Mouse (Mus musculus) midbrain, embryonic 14.5 days (tissue): ENCODE data around the gene Gm43951. TPM values are rescaled to one million over a fixed set of nuclear protein-coding genes. Genes with fewer than 3 reads are reported as not detected.

ENCODE experiments used
- ATAC-seq: fragments of 200-750 bp; cut with Nextera tagmentation; 2 replicates; pipeline ENCODE4 v1.8.0; 2017; ENCODE audit warnings: moderate number of reproducible peaks, moderate library complexity; ENCODE audit not compliant: low FRiP score, low TSS enrichment
- DNase-seq: peaks from one replicate; pipeline ENCODE4 v3.0.0-alpha.2; 2015
- H3K27ac ChIP-seq: fragments of 300-500 bp; sonication (generic); replicated peaks from 2 replicates; pipeline ENCODE4 v1.5.1; 2014; ENCODE audit warnings: mild to moderate bottlenecking, low read depth, low read length, moderate library complexity
- H3K27me3 ChIP-seq: fragments of 300-500 bp; sonication (generic); 2 replicates; pipeline ENCODE4 v1.6.1; 2014; ENCODE audit warnings: low read length, control low read depth, mixed read lengths; ENCODE audit not compliant: control insufficient read depth, insufficient read depth
- H3K36me3 ChIP-seq: fragments of 300-500 bp; sonication (generic); 2 replicates; pipeline ENCODE4 v1.6.1; 2014; ENCODE audit warnings: low read length, control low read depth; ENCODE audit not compliant: control insufficient read depth, insufficient read depth
- H3K4me1 ChIP-seq: fragments of 300-500 bp; sonication (generic); 2 replicates; pipeline ENCODE4 v1.6.1; 2014; ENCODE audit warnings: mild to moderate bottlenecking, antibody characterized with exemption, low read length, control low read depth; ENCODE audit not compliant: control insufficient read depth, insufficient read depth
- H3K4me2 ChIP-seq: fragments of 300-500 bp; sonication (generic); 2 replicates; pipeline ENCODE4 v1.6.1; 2014; ENCODE audit warnings: mild to moderate bottlenecking, low read length, moderate library complexity
- H3K4me3 ChIP-seq: fragments of 300-500 bp; sonication (generic); replicated peaks from 2 replicates; pipeline ENCODE4 v1.5.1; 2014; ENCODE audit warnings: low read depth, low read length
- H3K9ac ChIP-seq: fragments of 300-500 bp; sonication (generic); replicated peaks from 2 replicates; pipeline ENCODE4 v1.6.1; 2014; ENCODE audit warnings: mild to moderate bottlenecking, low read length, moderate library complexity
- H3K9me3 ChIP-seq: fragments of 300-500 bp; sonication (generic); 2 replicates; pipeline ENCODE4 v1.6.1; 2016; ENCODE audit warnings: low read length, control low read depth, mixed read lengths; ENCODE audit not compliant: control insufficient read depth
- WGBS: fragments of 180-500 bp; shearing (Covaris S2); extraction: QIAGEN DNeasy Blood & Tissue Kit; methylation state at CpG from one replicate; pipeline ENCODE4 v1.1.7; 2014; 5-methylcytosine and 5-hydroxymethylcytosine counted together
- polyA plus RNA-seq: library from polyadenylated mRNA; unstranded; fragments of >200 nt; fragmentation: Nextera tagmentation; extraction: Ambion mirVana; gene quantifications from 2 replicates; pipeline ENCODE4 v1.2.1, GENCODE M21; 2014

Gm43951 gene
- polyA plus RNA-seq, 1 experiment from 2014 or later, result 0.12 TPM

DNA sequence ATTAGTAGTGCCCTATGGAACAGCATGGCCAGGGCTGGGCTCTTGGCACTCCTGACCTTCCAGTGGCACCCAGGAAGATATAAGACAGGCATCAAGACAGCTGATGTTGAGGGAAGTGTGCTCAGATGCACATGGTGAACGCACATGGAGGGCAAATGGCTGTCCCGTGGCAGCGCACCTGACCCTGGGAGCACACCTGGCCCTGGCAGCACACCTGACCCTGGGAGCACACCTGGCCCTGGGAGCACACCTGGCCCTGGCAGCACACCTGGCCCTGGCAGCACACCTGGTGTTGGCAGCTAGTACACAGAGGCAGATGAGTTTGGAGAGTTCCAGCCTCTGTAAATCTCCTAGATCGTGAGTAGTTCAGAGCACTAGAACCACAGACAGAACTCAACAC lies 21.9 kb upstream of the Gm43951 start:
- DNase-seq, result no peak
- Histone ChIP-seq H3K27me3 (no peaks in the 10 kb centered on the region), H3K4me1 (no peaks in the 10 kb centered on the region), H3K36me3 (no peaks in the 10 kb centered on the region), H3K4me2 (no peak overlapping the region), H3K4me3 (no peak overlapping the region), H3K9me3 (no peaks in the 10 kb centered on the region), H3K27ac (no peak overlapping the region), H3K9ac (no peak overlapping the region)
- ATAC-seq, result no peak
- WGBS, result 91% methylated on average over 4 of the region's 4 CpGs

DNA sequence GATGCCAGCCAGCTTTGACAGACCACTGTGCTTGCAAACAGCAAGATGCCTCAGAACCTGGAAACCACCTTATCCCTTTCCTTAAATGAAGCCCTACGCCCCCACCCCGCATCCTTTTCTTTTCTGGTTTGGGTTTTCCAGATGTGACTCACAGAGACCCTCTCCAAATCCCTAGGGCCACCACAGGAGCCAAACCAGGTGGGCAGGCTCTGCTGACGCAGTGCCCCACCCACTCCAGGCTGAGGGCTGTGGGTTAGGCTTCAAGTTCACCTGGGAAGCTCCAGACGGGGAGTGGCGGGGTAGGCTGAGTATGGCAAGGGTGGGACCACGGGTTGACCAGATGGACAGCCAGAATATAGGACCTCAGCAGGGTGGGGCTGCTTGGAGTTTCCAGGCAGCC lies 20.3 kb upstream of the Gm43951 start:
- Histone ChIP-seq H3K27me3 (no peaks in the 10 kb centered on the region), H3K36me3 (no peaks in the 10 kb centered on the region), H3K4me1 (no peaks in the 10 kb centered on the region), H3K27ac (no peak overlapping the region), H3K4me2 (no peak overlapping the region), H3K4me3 (no peak overlapping the region), H3K9ac (no peak overlapping the region), H3K9me3 (no peaks in the 10 kb centered on the region)
- DNase-seq (no peak), ATAC-seq (no peak)
- 93% methylated on average over 6 of the region's 6 CpGs for WGBS

DNA sequence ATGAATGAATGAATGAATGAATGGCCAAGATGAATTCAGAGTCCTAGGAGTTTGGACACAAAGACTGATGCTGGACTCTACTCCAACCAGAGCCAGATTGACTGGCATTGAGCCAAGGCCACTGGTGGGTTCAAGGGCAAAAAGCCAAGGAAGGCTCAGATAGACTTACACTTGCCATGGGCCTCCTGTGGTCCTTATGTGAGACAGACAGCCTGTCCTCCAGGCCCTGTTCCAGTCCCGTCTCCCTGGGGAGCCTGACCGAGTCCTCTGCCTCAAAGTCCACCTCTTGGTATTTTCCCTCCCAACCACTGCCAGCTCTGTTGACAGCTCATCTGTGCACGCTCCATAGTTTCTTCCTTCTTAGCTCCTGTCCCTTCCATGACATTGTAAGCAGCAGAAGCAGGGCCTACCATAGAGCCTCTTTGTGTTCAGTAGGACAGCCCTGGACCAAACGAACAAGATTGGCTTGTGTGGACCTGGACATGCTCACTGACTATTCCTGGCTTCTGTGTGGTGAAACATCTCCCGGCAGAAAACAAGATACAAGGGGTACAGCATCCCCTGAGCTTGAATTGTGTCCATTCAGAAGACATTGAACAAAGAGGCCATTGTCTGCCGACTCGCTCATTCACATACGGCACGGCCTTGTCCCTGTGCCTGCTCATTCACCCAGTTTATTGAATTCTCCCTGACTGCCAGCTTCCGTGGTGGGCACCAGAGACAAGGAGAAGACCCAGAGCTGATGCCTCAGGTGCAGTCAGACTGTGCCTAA lies 19.6 kb upstream of the Gm43951 start:
- no peaks in the 10 kb centered on the region for H3K9me3 ChIP-seq
- no peak overlapping the region for H3K4me2 ChIP-seq
- no peak for ATAC-seq
- peak; percentile 49 for DNase-seq
- no peaks in the 10 kb centered on the region for H3K4me1 ChIP-seq
- no peaks in the 10 kb centered on the region for H3K27me3 ChIP-seq
- 36% methylated on average over 10 of the region's 10 CpGs for WGBS
- no peaks in the 10 kb centered on the region for H3K36me3 ChIP-seq
- no peak overlapping the region for H3K4me3 ChIP-seq
- H3K27ac ChIP-seq, result no peak overlapping the region
- no peak overlapping the region for H3K9ac ChIP-seq

DNA sequence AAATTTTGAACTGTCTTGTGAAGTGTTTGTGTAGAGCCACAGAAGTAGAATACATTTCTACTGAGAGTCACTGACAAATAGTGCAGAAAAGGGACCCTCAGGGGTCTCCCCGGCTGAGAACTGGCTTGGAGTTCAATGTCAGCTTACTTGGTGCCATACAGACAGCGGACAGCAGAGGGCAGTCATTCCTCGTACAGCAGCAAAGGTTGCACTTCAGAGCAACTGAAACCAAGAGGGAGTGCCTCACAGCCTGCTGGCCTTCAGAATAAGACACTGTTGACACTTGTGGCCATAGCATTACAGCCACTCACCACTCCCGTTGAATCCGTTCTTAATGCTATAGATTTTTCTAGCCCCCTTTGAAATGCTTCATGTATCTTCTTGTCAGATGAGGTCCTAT lies 18.2 kb upstream of the Gm43951 start:
- Histone ChIP-seq H3K27ac (no peak overlapping the region), H3K4me3 (no peak overlapping the region), H3K36me3 (no peaks in the 10 kb centered on the region), H3K9ac (no peak overlapping the region), H3K4me1 (no peaks in the 10 kb centered on the region), H3K4me2 (no peak overlapping the region), H3K9me3 (no peaks in the 10 kb centered on the region), H3K27me3 (no peaks in the 10 kb centered on the region)
- WGBS, result 10% methylated on average over 5 of the region's 5 CpGs
- peak; percentile 87 for DNase-seq
- no peak for ATAC-seq

DNA sequence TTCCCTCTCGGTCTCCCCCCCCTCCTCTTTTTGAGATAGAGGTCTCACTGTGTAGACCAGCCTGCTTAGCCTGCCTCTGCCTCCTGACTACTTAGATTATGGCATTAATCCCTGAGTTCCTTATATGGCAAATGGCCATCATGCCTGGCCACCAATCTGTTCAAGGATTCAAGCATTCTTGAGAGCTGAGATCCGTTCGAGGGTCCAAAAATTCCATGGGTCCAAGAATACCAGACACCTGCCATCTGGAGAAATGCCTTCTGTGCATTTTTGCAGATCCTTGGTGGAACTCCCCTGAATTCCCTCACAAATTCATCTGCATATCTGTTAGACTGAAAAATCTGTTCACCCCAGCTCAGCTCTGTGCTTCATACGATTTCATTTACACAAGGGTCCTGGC lies 16.8 kb upstream of the Gm43951 start:
- ATAC-seq, result no peak
- no peak overlapping the region for H3K9ac ChIP-seq
- WGBS, result 84% methylated on average over 4 of the region's 4 CpGs
- no peaks in the 10 kb centered on the region for H3K27me3 ChIP-seq
- no peak for DNase-seq
- no peak overlapping the region for H3K4me2 ChIP-seq
- H3K4me1 ChIP-seq, result no peaks in the 10 kb centered on the region
- H3K27ac ChIP-seq, result no peak overlapping the region
- H3K36me3 ChIP-seq, result 0 out of 2 replicates have a peak, but pooled peaks cover 4% of the 10 kb centered on the region
- H3K4me3 ChIP-seq, result no peak overlapping the region
- H3K9me3 ChIP-seq, result no peaks in the 10 kb centered on the region

DNA sequence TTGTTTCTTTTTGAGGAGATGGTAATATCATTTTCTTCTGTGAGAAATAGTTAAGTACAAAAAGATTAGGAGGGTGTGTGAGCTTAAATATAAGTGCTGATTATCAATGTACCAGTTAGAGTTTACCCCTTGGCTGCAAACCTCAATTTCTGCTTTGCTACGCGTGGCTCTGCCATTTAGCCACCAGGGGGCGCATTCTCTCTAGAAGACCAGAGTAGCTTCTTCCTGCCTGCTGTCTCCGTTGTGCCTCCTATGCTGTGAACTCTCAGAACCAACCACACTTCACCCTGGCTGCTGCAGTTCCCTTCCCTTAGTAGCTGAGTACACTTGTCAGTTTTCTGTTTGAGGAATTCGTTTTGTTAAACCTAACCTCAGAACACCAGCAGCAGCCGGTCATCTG lies 14.6 kb upstream of the Gm43951 start:
- Histone ChIP-seq H3K4me2 (no peak overlapping the region), H3K36me3 (0 out of 2 replicates have a peak, but pooled peaks cover 4% of the 10 kb centered on the region), H3K27me3 (no peaks in the 10 kb centered on the region), H3K27ac (no peak overlapping the region), H3K4me3 (no peak overlapping the region), H3K4me1 (peaks cover 11% of the 10 kb centered on the region), H3K9me3 (no peaks in the 10 kb centered on the region), H3K9ac (no peak overlapping the region)
- WGBS, result 14% methylated on average over 6 of the region's 6 CpGs
- DNase-seq (peak; percentile 90), ATAC-seq (no peak)

DNA sequence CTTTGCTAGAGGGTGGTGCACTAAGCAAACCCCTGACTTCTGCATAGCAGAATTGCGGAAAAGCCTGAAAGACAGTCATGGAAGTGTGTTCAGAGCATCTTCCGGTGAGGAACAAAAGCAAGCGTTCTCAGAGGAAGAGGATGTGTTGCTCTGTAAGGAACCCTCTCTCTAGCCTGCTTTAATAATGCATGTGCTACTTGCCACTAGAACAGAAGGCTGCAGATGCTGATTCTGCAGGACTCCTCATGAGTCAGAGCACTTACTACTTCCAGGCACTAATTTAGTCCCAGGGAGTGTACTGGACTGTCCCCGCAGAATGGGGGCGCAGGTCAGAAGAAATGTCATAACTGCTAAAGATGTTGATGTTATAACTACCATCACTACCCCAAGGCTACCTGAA lies 10.5 kb upstream of the Gm43951 start:
- no peak overlapping the region for H3K27ac ChIP-seq
- no peaks in the 10 kb centered on the region for H3K27me3 ChIP-seq
- peak overlapping the region; percentile 72 for H3K4me2 ChIP-seq
- H3K36me3 ChIP-seq, result peaks cover 6% of the 10 kb centered on the region
- no peak overlapping the region for H3K4me3 ChIP-seq
- DNase-seq (no peak), ATAC-seq (no peak)
- no peaks in the 10 kb centered on the region for H3K9me3 ChIP-seq
- H3K9ac ChIP-seq, result 0 out of 2 replicates have a peak overlapping the region, but pooled peaks have one; percentile 20
- H3K4me1 ChIP-seq, result peaks cover 22% of the 10 kb centered on the region
- 89% methylated on average over 5 of the region's 5 CpGs for WGBS

DNA sequence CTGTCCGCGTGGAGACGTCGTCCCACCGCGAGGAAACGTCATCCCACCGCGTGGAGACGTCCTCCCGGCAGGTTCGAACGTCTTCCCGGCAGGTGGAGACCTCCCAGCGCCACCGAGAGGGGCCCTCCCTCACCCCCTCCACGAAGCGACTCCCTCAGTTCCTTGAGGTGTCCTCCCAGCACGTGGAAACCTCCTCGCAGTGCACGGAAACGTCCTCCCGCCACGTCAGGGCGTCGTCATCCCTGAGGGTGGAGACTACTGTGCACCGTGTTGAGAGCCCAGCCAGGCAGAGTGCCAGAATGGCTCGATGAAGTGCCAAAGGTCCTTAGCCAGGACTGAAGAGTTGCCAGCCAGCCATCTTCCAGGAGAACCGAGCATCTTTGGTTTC lies 8.8 kb upstream of the Gm43951 start, which contains the start of gene Med31:
TSS of gene Med31 (minus strand) at position 183 of the 388 bp plus-strand sequence.
- no peaks in the 10 kb centered on the region for H3K27me3 ChIP-seq
- peak; percentile 85 for ATAC-seq
- peaks cover 23% of the 10 kb centered on the region for H3K36me3 ChIP-seq
- H3K9ac ChIP-seq, result peak within 1 kb of the TSS; percentile 69
- WGBS, result 2% methylated on average over 29 of the region's 29 CpGs
- peak; percentile 88 for DNase-seq
- peak within 1 kb of the TSS; percentile 84 for H3K4me3 ChIP-seq
- peak within 1 kb of the TSS; percentile 84 for H3K27ac ChIP-seq
- H3K4me2 ChIP-seq, result peak within 1 kb of the TSS; percentile 72
- H3K9me3 ChIP-seq, result no peaks in the 10 kb centered on the region
- peaks cover 22% of the 10 kb centered on the region for H3K4me1 ChIP-seq
